Mouse (Mus musculus) heart, adult 11 months (tissue): ENCODE measurements around the gene Efcab5.

Experiments
- DNase-seq: peaks from one replicate; pipeline ENCODE4 v3.0.0; 2022

The Efcab5 gene

DNA sequence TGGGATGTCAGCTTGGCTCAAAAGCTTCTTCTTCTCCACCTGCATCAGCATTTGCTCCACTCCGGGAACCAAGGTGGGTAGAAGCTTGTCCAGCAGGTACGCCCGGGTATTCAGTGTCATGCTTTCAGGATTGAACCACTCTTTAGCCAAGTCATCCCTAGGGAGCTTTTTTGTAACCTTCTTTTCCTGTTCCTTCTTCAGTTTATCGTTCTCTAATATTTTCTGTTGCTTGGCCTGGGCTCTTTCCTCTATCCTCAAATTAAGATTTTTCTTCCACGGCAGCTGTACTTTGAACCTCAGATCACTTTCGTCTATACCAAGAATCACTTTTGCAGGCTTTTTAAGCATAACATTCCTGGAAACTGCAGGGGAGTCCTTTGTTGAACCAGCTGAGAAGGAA is at the start of gene Efcab5:
Gene Efcab5 (minus strand): TSS at position 101 of the 400 bp plus-strand sequence.
- no peak for DNase-seq

GRCm38 (mm10) chr11:77235267-77235666 is 46.5 kb upstream of the Efcab5 start:
- no peak for DNase-seq

DNA sequence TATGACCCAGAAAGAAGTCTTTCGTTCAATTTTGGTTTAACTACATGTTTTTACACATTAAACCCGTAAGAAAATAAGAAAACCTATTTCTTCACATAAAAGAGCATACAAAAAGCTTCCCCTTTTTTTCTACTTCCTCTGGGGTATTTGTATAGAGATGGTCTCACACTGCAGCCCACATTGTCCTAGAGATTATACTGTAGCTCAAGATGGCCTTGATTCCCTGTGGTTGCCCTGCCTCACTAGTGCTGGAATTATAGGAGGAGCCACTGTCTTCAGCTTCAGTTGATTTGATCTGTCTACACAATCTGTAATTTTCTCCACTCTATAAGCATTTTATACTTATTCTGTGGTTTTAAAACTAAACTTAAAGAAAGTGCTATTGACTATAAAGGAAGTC is 42.7 kb upstream of the Efcab5 start:
- DNase-seq = no peak

GRCm38 (mm10) chr11:77230765-77231164 is 42.0 kb upstream of the Efcab5 start:
- no peak for DNase-seq

DNA sequence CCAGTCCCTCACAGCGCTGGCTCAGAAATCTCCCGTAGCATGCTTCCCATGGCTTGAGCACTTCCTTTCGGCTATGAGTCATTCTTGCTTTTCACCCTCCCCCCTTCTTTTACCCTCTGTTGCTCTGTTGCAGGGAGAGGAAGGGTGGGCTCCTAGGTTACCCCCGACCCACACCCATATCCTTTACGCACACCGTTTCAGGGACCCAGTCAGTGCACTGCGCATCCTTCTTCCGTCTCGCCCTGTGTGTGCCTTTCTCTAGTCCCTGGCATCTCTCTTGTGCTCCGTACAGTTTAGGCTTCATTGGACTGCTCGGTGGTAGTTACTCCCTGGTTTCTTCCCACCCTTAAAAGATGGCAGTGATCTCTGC is 28.0 kb upstream of the Efcab5 start:
- DNase-seq = no peak

GRCm38 (mm10) chr11:77215951-77216760 is 27.4 kb upstream of the Efcab5 start, which contains the start of gene Ssh2:
Ssh2 (plus strand) TSS chr11:77216287.
- peak; percentile 99 for DNase-seq

DNA sequence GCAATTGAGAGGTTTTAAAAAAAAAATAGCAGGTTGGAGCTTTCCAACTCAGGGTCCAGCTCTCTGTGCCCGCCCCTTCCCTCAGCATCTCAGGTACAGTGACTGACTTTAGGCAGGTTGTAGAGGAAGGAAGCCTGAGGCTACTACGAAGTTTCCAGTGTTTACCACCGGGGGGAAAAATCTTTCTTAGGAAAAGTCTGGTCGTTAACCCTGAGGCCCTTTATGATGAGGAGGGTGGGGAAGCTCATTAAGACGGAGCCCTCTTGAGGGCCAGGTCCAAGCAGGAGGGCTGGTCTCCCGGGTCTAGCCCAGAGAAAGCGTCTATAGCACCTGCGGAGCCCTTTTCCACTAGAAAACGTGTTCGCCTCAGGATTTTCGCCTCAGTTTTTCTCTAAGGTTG is 26.7 kb upstream of the Efcab5 start:
- DNase-seq = no peak

- DNase-seq = peak; percentile 96
Measured at GRCm38 (mm10) chr11:77214755-77215154, 26.0 kb upstream of the Efcab5 start.

- DNase-seq = no peak
Measured at GRCm38 (mm10) chr11:77214142-77214692, 25.4 kb upstream of the Efcab5 start.

DNA sequence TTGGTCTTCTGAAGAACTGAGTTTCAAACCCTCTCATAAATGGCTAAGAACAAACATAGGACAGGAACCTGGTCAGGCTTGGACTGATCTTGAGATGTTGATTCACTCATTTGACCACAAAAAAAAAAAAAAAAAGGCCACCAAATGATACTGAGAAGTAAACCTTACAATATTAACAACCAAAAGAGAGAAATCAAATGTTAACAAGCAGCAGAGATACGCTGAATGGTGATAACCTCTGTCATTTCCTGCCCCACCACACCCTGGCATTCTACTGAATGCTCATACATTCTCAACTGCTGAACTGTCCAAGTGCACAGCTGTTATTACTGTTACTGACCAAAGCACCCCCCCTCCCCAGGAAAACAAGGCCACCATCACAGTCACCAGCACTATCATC is 11.9 kb upstream of the Efcab5 start:
- DNase-seq = no peak

DNA sequence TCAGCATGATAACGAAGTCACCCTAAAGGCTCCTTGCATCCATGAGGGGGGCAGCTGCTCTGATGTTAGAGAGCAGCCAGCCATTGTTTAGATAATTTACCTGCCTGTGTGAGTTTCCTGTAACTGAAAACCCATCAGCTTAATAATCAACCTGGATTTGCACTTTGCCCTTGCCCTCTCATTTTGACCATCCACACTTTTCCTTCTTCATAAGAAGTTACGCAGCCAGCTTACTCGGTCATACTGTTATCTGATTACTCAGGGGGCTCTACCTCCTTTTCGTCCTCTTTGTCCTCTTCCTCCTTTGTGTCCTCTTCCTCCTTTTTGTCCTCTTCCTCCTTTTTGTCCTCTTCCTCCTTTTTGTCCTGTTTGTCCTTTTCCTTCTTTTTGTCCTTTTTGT is 10.9 kb upstream of the Efcab5 start:
- DNase-seq = no peak

DNA sequence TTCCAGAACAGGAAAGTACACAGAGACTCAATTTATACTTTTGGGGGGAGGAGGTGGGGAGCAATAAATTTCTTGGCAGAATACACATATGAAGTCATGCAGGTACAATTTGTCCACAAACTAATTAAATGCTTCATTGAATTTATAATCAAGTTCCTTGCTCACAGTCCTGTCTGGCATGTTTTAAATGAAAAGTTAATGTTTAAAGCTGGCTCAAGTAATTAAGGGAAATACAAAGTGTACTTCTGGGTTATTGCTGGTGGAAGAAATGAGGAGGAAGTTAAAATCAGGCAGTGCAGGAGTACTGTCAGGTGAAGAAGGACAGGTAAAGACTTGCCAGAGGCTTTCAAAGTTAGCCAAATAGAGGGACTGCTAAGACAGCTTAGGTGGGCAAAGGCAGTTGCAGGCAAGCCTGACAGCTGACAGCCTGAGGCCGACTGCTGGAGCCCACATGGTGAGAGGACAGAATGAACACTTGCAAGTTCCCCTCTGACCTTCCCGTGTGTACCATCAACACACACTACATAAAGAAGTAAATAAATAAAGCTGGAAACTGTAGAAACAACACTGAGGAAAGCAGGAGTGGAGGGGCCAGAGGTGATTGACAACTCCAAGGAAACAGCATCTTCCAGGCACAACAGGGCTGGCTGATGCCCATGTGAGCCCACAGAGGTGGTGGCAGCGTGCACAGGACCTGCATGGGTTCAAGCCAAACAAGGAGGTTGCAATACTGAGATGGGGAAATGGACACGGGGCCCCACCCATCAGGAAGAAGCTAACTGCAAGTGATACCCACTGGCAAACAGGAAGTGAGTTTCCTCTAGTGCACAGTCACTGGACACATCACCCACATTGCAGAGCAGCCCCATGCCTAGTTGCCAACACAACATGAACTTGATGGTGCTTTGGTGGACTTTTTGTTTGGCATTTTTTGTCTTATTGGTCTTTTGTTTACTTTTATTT is 7.7 kb upstream of the Efcab5 start:
- DNase-seq = peak; percentile 86

- DNase-seq = no peak
Measured at GRCm38 (mm10) chr11:77195360-77196109, 6.8 kb upstream of the Efcab5 start.

GRCm38 (mm10) chr11:77194762-77195161 is 6.0 kb upstream of the Efcab5 start:
- DNase-seq = no peak

DNA sequence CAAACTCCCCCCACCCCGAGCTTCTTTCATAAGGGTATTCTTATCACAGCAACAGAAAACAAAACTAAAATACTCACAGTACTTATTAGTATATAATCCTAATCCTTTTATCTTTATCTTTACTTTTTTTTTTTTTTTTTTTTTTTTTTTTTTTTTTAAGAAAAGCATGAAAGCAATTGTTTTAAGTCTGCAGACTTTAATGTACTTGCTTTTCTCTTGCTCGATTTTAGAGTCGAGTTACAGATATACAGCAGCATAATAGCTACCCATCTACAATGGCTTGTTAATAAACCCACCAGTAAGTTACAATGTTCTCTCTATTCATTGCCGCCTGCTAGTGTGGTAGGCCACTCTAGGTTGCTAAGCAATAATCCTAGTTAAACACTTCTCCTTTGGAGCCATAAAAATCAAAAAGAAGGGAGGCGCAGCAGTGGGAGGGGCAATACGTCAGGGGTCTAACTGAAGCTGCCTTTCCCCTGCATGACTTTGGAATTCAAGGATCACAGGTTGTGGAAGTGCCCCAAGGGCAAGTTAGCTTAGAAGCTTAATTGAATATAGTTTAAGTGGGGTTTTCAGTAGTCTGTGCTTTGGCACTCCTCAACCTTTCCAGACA is 5.3 kb upstream of the Efcab5 start:
- no peak for DNase-seq

- DNase-seq = no peak
Measured at GRCm38 (mm10) chr11:77193410-77193809, 4.6 kb upstream of the Efcab5 start.

- DNase-seq = no peak
Measured at GRCm38 (mm10) chr11:77184926-77185325, 3.8 kb downstream of the Efcab5 start.

GRCm38 (mm10) chr11:77182616-77183015 is 6.2 kb downstream of the Efcab5 start:
- DNase-seq = no peak

GRCm38 (mm10) chr11:77182041-77182440 is 6.7 kb downstream of the Efcab5 start:
- no peak for DNase-seq

GRCm38 (mm10) chr11:77181528-77181927 is 7.2 kb downstream of the Efcab5 start:
- DNase-seq = no peak

- DNase-seq = no peak
Measured at GRCm38 (mm10) chr11:77180886-77181285, 7.9 kb downstream of the Efcab5 start.

GRCm38 (mm10) chr11:77179771-77180170 is 9.0 kb downstream of the Efcab5 start:
- no peak for DNase-seq
